Mouse (Mus musculus) MEL (cell line): ENCODE results near the gene Slc38a4. TPM values are rescaled to one million over a fixed set of nuclear protein-coding genes. Genes with fewer than 3 reads are reported as not detected.
A peak's percentile ranks its signal among the peaks of the same experiment; 100 is the strongest.

Experiments used
- DNase-seq: peaks from one replicate; pipeline ENCODE4 v3.0.0; 2011; ENCODE audit warnings: low read depth, low spot score
- H3K27ac ChIP-seq: 2 replicates; pipeline ENCODE4 v1.5.1; 2012; ENCODE audit warnings: low read depth, mild to moderate bottlenecking, control low read depth, low read length, moderate library complexity; ENCODE audit not compliant: control insufficient read depth
- H3K27me3 ChIP-seq, 2 experiments: fragments of 150-350 bp in 1 of 2; sonication (generic) in 1 of 2; 2 replicates each; pipeline ENCODE4 v1.6.1; 2012; ENCODE audit warnings: low read length in 2 of 2, mild to moderate bottlenecking in 2 of 2, improper control_type of control experiment in 1 of 2, moderate library complexity in 1 of 2; ENCODE audit not compliant: insufficient read depth in 2 of 2, control insufficient read depth in 1 of 2
- H3K36me3 ChIP-seq, 2 experiments: 2 replicates each; pipeline ENCODE4 v1.6.1; 2012 to 2014; ENCODE audit warnings: low read length in 2 of 2, improper control_type of control experiment in 1 of 2, inconsistent platforms in 1 of 2, mild to moderate bottlenecking in 1 of 2; ENCODE audit not compliant: insufficient read depth in 2 of 2, control insufficient read depth in 1 of 2
- H3K4me1 ChIP-seq, 2 experiments: fragments of 150-350 bp in 1 of 2; sonication (generic) in 1 of 2; 2 replicates each; pipeline ENCODE4 v1.6.1; 2012; ENCODE audit warnings: low read length in 2 of 2, improper control_type of control experiment in 1 of 2, mild to moderate bottlenecking in 1 of 2; ENCODE audit not compliant: insufficient read depth in 2 of 2, control insufficient read depth in 1 of 2
- H3K4me3 ChIP-seq, 2 experiments: fragments of 150-350 bp in 1 of 2; sonication (generic) in 1 of 2; 2 replicates each; pipeline ENCODE4 v1.5.1; 2012; ENCODE audit warnings: low read depth in 2 of 2, low read length in 2 of 2, mild to moderate bottlenecking in 2 of 2, moderate library complexity in 2 of 2, control low read depth in 1 of 2, improper control_type of control experiment in 1 of 2; ENCODE audit not compliant: control insufficient read depth in 1 of 2, insufficient read depth in 1 of 2
- H3K79me2 ChIP-seq: 2 replicates; pipeline ENCODE4 v1.6.1; 2012; ENCODE audit warnings: mild to moderate bottlenecking, low read length, moderate library complexity; ENCODE audit not compliant: control insufficient read depth, poor library complexity, insufficient read depth
- H3K9ac ChIP-seq: 2 replicates; pipeline ENCODE4 v1.6.1; 2012; ENCODE audit warnings: low read depth, mild to moderate bottlenecking, control low read depth, low read length, moderate library complexity; ENCODE audit not compliant: control insufficient read depth, poor library complexity, severe bottlenecking
- H3K9me3 ChIP-seq: fragments of 150-350 bp; sonication (generic); replicated peaks from 2 replicates; pipeline ENCODE4 v1.6.1; 2012; ENCODE audit warnings: mild to moderate bottlenecking, low read length, improper control_type of control experiment, moderate library complexity; ENCODE audit not compliant: insufficient read depth
- CTCF ChIP-seq, 3 experiments: IDR thresholded peaks in 2 of 3; conservative IDR thresholded peaks in 1 of 3; 2 replicates each; pipeline ENCODE4 v1.5.1; 2011 to 2012; ENCODE audit warnings: low read length in 3 of 3, low read depth in 2 of 3, mild to moderate bottlenecking in 2 of 3, improper control_type of control experiment in 1 of 3, inconsistent platforms in 1 of 3, mixed read lengths in 1 of 3, moderate library complexity in 1 of 3; ENCODE audit not compliant: control insufficient read depth in 1 of 3, insufficient read depth in 1 of 3, poor library complexity in 1 of 3, severe bottlenecking in 1 of 3
- E2F4 ChIP-seq: IDR thresholded peaks from 2 replicates; pipeline ENCODE4 v1.6.1; 2011; ENCODE audit warnings: low read depth, low read length, improper control_type of control experiment, borderline replicate concordance
- KAT2A ChIP-seq: conservative IDR thresholded peaks from 2 replicates; pipeline ENCODE4 v1.6.1; 2012; ENCODE audit warnings: low read depth, low read length, improper control_type of control experiment, inconsistent platforms
- MAZ ChIP-seq: IDR thresholded peaks from 2 replicates; pipeline ENCODE4 v1.6.1; 2012; ENCODE audit warnings: low read depth, mild to moderate bottlenecking, inconsistent platforms, low read length, improper control_type of control experiment
- MYC ChIP-seq: IDR thresholded peaks from 2 replicates; pipeline ENCODE4 v1.6.1; 2011; ENCODE audit warnings: low read depth, mild to moderate bottlenecking, low read length, improper control_type of control experiment, moderate library complexity
- NRF1 ChIP-seq: IDR thresholded peaks from 2 replicates; pipeline ENCODE4 v1.6.1; 2014; ENCODE audit warnings: low read depth, mild to moderate bottlenecking, inconsistent platforms, low read length, improper control_type of control experiment, moderate library complexity; ENCODE audit not compliant: poor library complexity, insufficient read depth, severe bottlenecking
- POLR2AphosphoS5 ChIP-seq: IDR thresholded peaks from 2 replicates; pipeline ENCODE4 v1.6.1; 2012; ENCODE audit warnings: low read depth, borderline replicate concordance, mild to moderate bottlenecking, inconsistent platforms, low read length, moderate library complexity, mixed read lengths
- RAD21 ChIP-seq: IDR thresholded peaks from 2 replicates; pipeline ENCODE4 v1.6.1; 2011; ENCODE audit warnings: mild to moderate bottlenecking, low read depth, low read length, improper control_type of control experiment
- RCOR1 ChIP-seq: IDR thresholded peaks from 2 replicates; pipeline ENCODE4 v1.6.1; 2012; ENCODE audit warnings: low read depth, mild to moderate bottlenecking, inconsistent platforms, low read length, improper control_type of control experiment
- SIN3A ChIP-seq: IDR thresholded peaks from 2 replicates; pipeline ENCODE4 v1.6.1; 2012; ENCODE audit warnings: low read length, improper control_type of control experiment, inconsistent platforms
- SMC3 ChIP-seq: IDR thresholded peaks from 2 replicates; pipeline ENCODE4 v1.6.1; 2011; ENCODE audit warnings: low read depth, low read length, improper control_type of control experiment
- TBP ChIP-seq: IDR thresholded peaks from 2 replicates; pipeline ENCODE4 v1.8.0; 2011; ENCODE audit warnings: low read depth, low read length, improper control_type of control experiment
- TCF12 ChIP-seq: IDR thresholded peaks from 2 replicates; pipeline ENCODE4 v1.6.1; 2014; ENCODE audit warnings: low read depth, mild to moderate bottlenecking, inconsistent platforms, low read length, improper control_type of control experiment, moderate library complexity
- UBTF ChIP-seq: IDR thresholded peaks from 2 replicates; pipeline ENCODE4 v1.6.1; 2012; ENCODE audit warnings: low read depth, mild to moderate bottlenecking, inconsistent platforms, low read length, improper control_type of control experiment, moderate library complexity, borderline replicate concordance; ENCODE audit not compliant: insufficient read depth
- ZC3H11A ChIP-seq: IDR thresholded peaks from 2 replicates; pipeline ENCODE4 v1.6.1; 2012; ENCODE audit warnings: low read depth, mild to moderate bottlenecking, inconsistent platforms, low read length, improper control_type of control experiment
- ZKSCAN1 ChIP-seq: IDR thresholded peaks from 2 replicates; pipeline ENCODE4 v1.6.1; 2012; ENCODE audit warnings: low read depth, mild to moderate bottlenecking, inconsistent platforms, low read length, improper control_type of control experiment, moderate library complexity
- ZNF384 ChIP-seq: IDR thresholded peaks from 2 replicates; pipeline ENCODE4 v1.6.1; 2012; ENCODE audit warnings: low read depth, mild to moderate bottlenecking, inconsistent platforms, low read length, improper control_type of control experiment
- polyA plus RNA-seq, 2 experiments: library from polyadenylated mRNA; stranded (reverse) in 1 of 2; unstranded in 1 of 2; fragments of >175 nt in 1 of 2; fragments of >200 nt in 1 of 2; gene quantifications; 2 replicates each; pipeline versions ENCODE4 v1.2.1 to v1.2.4; 2012; ENCODE audit warnings: low replicate concordance in 2 of 2, low read depth in 1 of 2; ENCODE audit not compliant: insufficient read length in 2 of 2, insufficient read depth in 1 of 2, missing spikeins in 1 of 2
- total RNA-seq: library from RNA; depleted of rRNA; stranded (reverse); fragments of 300-350 nt; gene quantifications from 2 replicates; pipeline ENCODE4 v1.2.3, GENCODE M21; 2012

Slc38a4 gene
- total and polyA plus RNA-seq, 3 experiments: not detected

DNA sequence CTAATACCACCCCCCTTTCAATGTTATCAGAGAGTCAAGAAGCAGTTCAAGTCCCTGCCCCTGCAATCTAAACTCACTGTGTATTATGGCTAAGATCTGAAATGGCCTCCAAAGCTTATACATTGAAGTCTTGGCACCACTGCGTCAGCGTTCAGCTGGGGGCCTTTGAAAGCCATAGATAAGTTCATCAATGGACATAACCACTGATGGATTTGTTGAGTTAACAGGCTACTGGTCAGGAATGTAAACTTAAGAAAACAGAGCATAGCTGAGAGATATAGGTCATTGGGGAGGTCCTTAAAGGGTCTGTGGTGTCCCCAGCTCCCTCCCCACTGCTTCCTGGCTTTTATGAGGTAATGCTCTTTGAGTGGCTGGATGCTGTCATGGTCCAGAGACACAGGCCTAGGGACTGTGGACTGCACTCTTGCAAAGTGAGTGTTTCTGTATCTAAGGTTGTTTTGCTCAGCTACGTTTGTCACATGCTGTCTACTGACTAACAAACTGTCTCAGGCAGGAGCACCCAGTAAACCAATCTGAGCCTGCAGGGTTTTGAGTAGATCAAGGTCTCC, 83.0 kb downstream of the Slc38a4 start:
- DNase-seq: no peak
- no peak for TF ChIP-seq ZNF384
- no peak for TF ChIP-seq NRF1
- no peak for TF ChIP-seq KAT2A
- no peak for TF ChIP-seq RAD21
- no peak for TF ChIP-seq SMC3
- no peak for TF ChIP-seq E2F4
- TF ChIP-seq MAZ: no peak
- no peak for TF ChIP-seq RCOR1
- TF ChIP-seq SIN3A: no peak
- TF ChIP-seq TCF12: no peak
- Histone ChIP-seq H3K4me3 (no peak overlapping the region), H3K79me2 (no peaks in the 10 kb centered on the region), H3K27me3 (no peaks in the 10 kb centered on the region), H3K9me3 (no peaks in the 10 kb centered on the region), H3K4me1 (no peaks in the 10 kb centered on the region), H3K27ac (no peak overlapping the region), H3K36me3 (no peaks in the 10 kb centered on the region), H3K9ac (no peak overlapping the region)

DNA sequence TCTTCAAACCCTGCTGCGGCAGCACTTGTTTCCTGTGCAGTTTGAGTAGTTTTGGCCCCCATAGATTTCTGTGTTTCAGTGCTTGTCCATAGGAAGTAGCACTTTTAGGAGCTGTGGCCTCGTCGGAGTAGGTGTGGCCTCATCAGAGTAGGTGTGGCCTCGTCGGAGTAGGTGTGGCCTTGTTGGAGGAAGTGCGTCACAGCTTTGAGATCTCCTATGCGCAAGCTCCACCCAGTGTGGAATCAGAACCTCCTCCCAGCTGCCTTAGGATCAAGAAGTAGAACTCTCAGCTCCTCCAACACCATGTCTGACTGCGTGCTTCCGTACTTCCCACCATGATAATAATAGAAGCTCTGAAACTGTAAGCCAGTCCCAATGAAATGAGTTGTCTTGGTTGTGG, 83.8 kb downstream of the Slc38a4 start:
- Histone ChIP-seq H3K9ac (no peak overlapping the region), H3K79me2 (no peaks in the 10 kb centered on the region), H3K36me3 (no peaks in the 10 kb centered on the region), H3K4me1 (no peaks in the 10 kb centered on the region), H3K9me3 (no peaks in the 10 kb centered on the region), H3K27ac (no peak overlapping the region), H3K27me3 (no peaks in the 10 kb centered on the region), H3K4me3 (no peak overlapping the region)
- TF ChIP-seq MYC: no peak
- no peak for DNase-seq

DNA sequence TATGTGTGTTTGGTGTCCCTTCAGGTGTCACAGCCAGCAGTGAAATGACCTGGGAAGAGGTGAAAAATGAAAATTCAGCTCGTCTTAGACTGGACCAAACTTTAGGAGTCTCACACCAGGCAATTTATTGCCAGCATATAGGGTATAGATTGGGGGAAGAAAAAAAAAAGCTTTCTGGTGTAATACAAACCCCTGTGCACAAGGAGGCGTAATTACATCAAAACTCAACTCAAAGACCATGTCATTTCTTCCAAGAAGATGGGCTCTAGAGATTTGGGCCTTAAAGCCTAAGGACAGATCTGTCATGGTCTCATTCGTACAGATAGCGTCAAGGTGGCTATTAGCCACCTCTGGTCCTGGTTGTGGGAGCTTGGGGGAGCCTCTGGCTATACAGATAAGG, 86.0 kb downstream of the Slc38a4 start:
- no peaks in the 10 kb centered on the region for H3K9me3 ChIP-seq
- no peak for DNase-seq
- no peak overlapping the region for H3K27ac ChIP-seq
- H3K79me2 ChIP-seq: no peaks in the 10 kb centered on the region
- TF ChIP-seq CTCF (IDR thresholded peaks at IDR 0.05 in 2 of 3, conservative IDR thresholded peaks at IDR 0.05 in 1 of 3; ENCODE audit: control insufficient read depth in 1 of 3, insufficient read depth in 1 of 3, low read depth in 2 of 3, low read length in 3 of 3, poor library complexity in 1 of 3, severe bottlenecking in 1 of 3): 0 out of 6 replicates have a peak, but pooled peaks of 1 of the 3 experiments have one; percentile 12
- no peak for TF ChIP-seq UBTF
- no peak for TF ChIP-seq TBP
- no peak for TF ChIP-seq ZKSCAN1
- TF ChIP-seq SIN3A: no peak
- TF ChIP-seq POLR2AphosphoS5: no peak
- no peak for TF ChIP-seq RCOR1
- no peak for TF ChIP-seq ZC3H11A
- no peak overlapping the region for H3K9ac ChIP-seq
- H3K27me3 ChIP-seq: no peaks in the 10 kb centered on the region
- H3K4me3 ChIP-seq: no peak overlapping the region
- no peaks in the 10 kb centered on the region for H3K36me3 ChIP-seq
- H3K4me1 ChIP-seq: no peaks in the 10 kb centered on the region
